Mouse (Mus musculus) CH12.LX (cell line): ENCODE data around the gene Pfkfb4. TPM values are rescaled to one million over a fixed set of nuclear protein-coding genes. Genes with fewer than 3 reads are reported as not detected.

Experiments
- DNase-seq: peaks from one replicate; pipeline ENCODE4 v3.0.0-alpha.2; 2013; ENCODE audit errors: extremely low read depth
- H3K27ac ChIP-seq: 2 replicates; pipeline ENCODE4 v1.5.1; 2012; ENCODE audit warnings: low read depth, mild to moderate bottlenecking, control low read depth, moderate library complexity; ENCODE audit not compliant: insufficient read depth
- H3K27me3 ChIP-seq: replicated peaks from 2 replicates; pipeline ENCODE3; 2012; ENCODE audit warnings: inconsistent platforms
- H3K36me3 ChIP-seq, 2 experiments: replicated peaks in 1 of 2; 2 replicates each; pipeline versions ENCODE3 to v1.6.1; 2012; ENCODE audit warnings: inconsistent platforms in 1 of 2, low read length in 1 of 2, mild to moderate bottlenecking in 1 of 2, mixed read lengths in 1 of 2, moderate library complexity in 1 of 2; ENCODE audit not compliant: control insufficient read depth in 1 of 2, insufficient read depth in 1 of 2
- H3K4me1 ChIP-seq, 2 experiments: 2 replicates each; pipeline ENCODE4 v1.6.1; 2012; ENCODE audit warnings: inconsistent platforms in 1 of 2, moderate library complexity in 1 of 2; ENCODE audit not compliant: insufficient read depth in 2 of 2, control insufficient read depth in 1 of 2
- H3K4me2 ChIP-seq: 2 replicates; pipeline ENCODE4 v1.6.1; 2012; ENCODE audit warnings: low read depth, mild to moderate bottlenecking, control low read depth; ENCODE audit not compliant: poor library complexity, insufficient read depth, severe bottlenecking
- H3K4me3 ChIP-seq, 3 experiments: fragments of 150-350 bp in 1 of 3; sonication (generic) in 1 of 3; replicated peaks in 1 of 3; 2 replicates each; pipeline versions ENCODE3 to v1.5.1; 2011 to 2012; ENCODE audit warnings: low read depth in 2 of 3, low read length in 2 of 3, mild to moderate bottlenecking in 2 of 3, moderate library complexity in 2 of 3, control low read depth in 1 of 3, improper control_type of control experiment in 1 of 3, inconsistent platforms in 1 of 3, mixed read lengths in 1 of 3; ENCODE audit not compliant: poor library complexity in 1 of 3
- H3K79me2 ChIP-seq: replicated peaks from 2 replicates; pipeline ENCODE4 v1.6.1; 2012; ENCODE audit warnings: mild to moderate bottlenecking, moderate library complexity; ENCODE audit not compliant: control insufficient read depth, poor library complexity, insufficient read depth, severe bottlenecking; ENCODE audit errors: extremely low read depth
- H3K9ac ChIP-seq: 2 replicates; pipeline ENCODE4 v1.6.1; 2012; ENCODE audit warnings: low read depth, mild to moderate bottlenecking, control low read depth, moderate library complexity; ENCODE audit not compliant: insufficient read depth
- H3K9me3 ChIP-seq: replicated peaks from 2 replicates; pipeline ENCODE3; 2012; ENCODE audit warnings: low read length, inconsistent platforms, mixed read lengths
- BHLHE40 ChIP-seq: IDR thresholded peaks from 2 replicates; pipeline ENCODE4 v1.6.1; 2011; ENCODE audit warnings: mild to moderate bottlenecking, low read depth, low read length, improper control_type of control experiment
- CHD1 ChIP-seq: IDR thresholded peaks from 2 replicates; pipeline ENCODE4 v1.6.1; 2012; ENCODE audit warnings: low read depth, low read length, improper control_type of control experiment, inconsistent platforms
- CHD2 ChIP-seq: IDR thresholded peaks from 2 replicates; pipeline ENCODE4 v1.6.1; 2011; ENCODE audit warnings: low read length, improper control_type of control experiment
- CTCF ChIP-seq, 2 experiments: IDR thresholded peaks in 1 of 2; conservative IDR thresholded peaks in 1 of 2; 2 replicates each; pipeline ENCODE4 v1.5.1; 2011 to 2012; ENCODE audit warnings: low read depth in 2 of 2, low read length in 2 of 2, improper control_type of control experiment in 1 of 2, inconsistent platforms in 1 of 2, mild to moderate bottlenecking in 1 of 2, moderate library complexity in 1 of 2
- E2F4 ChIP-seq: IDR thresholded peaks from 2 replicates; pipeline ENCODE4 v1.6.1; 2011; ENCODE audit warnings: low read depth, low read length, improper control_type of control experiment; ENCODE audit not compliant: insufficient replicate concordance
- ELF1 ChIP-seq: IDR thresholded peaks from 2 replicates; pipeline ENCODE4 v1.6.1; 2014; ENCODE audit warnings: low read depth, mild to moderate bottlenecking, inconsistent platforms, low read length, improper control_type of control experiment
- EP300 ChIP-seq: IDR thresholded peaks from 2 replicates; pipeline ENCODE4 v1.6.1; 2011; ENCODE audit warnings: low read length, improper control_type of control experiment
- ETS1 ChIP-seq: conservative IDR thresholded peaks from 2 replicates; pipeline ENCODE4 v1.6.1; 2012; ENCODE audit warnings: low read depth, mild to moderate bottlenecking, inconsistent platforms, low read length, improper control_type of control experiment, moderate library complexity
- GABPA ChIP-seq: IDR thresholded peaks from 2 replicates; pipeline ENCODE4 v1.6.1; 2012; ENCODE audit warnings: low read depth, low read length, improper control_type of control experiment, inconsistent platforms; ENCODE audit not compliant: insufficient replicate concordance
- HCFC1 ChIP-seq: IDR thresholded peaks from 2 replicates; pipeline ENCODE4 v1.6.1; 2012; ENCODE audit warnings: low read depth, mild to moderate bottlenecking, inconsistent platforms, low read length, improper control_type of control experiment
- IRF4 ChIP-seq: IDR thresholded peaks from 2 replicates; pipeline ENCODE4 v1.6.1; 2014; ENCODE audit warnings: low read depth, mild to moderate bottlenecking, inconsistent platforms, low read length, improper control_type of control experiment
- JUN ChIP-seq: IDR thresholded peaks from 2 replicates; pipeline ENCODE4 v1.6.1; 2011; ENCODE audit warnings: low read depth, mild to moderate bottlenecking, low read length, improper control_type of control experiment, moderate library complexity; ENCODE audit not compliant: insufficient read depth
- KAT2A ChIP-seq: IDR thresholded peaks from 2 replicates; pipeline ENCODE4 v1.6.1; 2012; ENCODE audit warnings: low read length, improper control_type of control experiment, inconsistent platforms; ENCODE audit not compliant: insufficient replicate concordance
- MAFK ChIP-seq: IDR thresholded peaks from 2 replicates; pipeline ENCODE4 v1.6.1; 2011; ENCODE audit warnings: low read length, improper control_type of control experiment; ENCODE audit not compliant: insufficient replicate concordance
- MAX ChIP-seq: IDR thresholded peaks from 2 replicates; pipeline ENCODE4 v1.6.1; 2011; ENCODE audit warnings: low read length, improper control_type of control experiment
- MAZ ChIP-seq: IDR thresholded peaks from 2 replicates; pipeline ENCODE4 v1.6.1; 2012; ENCODE audit warnings: low read depth, mild to moderate bottlenecking, inconsistent platforms, low read length, improper control_type of control experiment, moderate library complexity
- MEF2A ChIP-seq: IDR thresholded peaks from 2 replicates; pipeline ENCODE4 v1.6.1; 2014; ENCODE audit warnings: low read depth, mild to moderate bottlenecking, inconsistent platforms, low read length, improper control_type of control experiment, borderline replicate concordance
- MXI1 ChIP-seq: IDR thresholded peaks from 2 replicates; pipeline ENCODE4 v1.6.1; 2011; ENCODE audit warnings: mild to moderate bottlenecking, low read depth, low read length, improper control_type of control experiment
- NELFE ChIP-seq: IDR thresholded peaks from 2 replicates; pipeline ENCODE4 v1.6.1; 2011; ENCODE audit warnings: low read depth, low read length, improper control_type of control experiment
- NRF1 ChIP-seq: IDR thresholded peaks from 2 replicates; pipeline ENCODE4 v1.6.1; 2014; ENCODE audit warnings: low read depth, mild to moderate bottlenecking, inconsistent platforms, low read length, improper control_type of control experiment, moderate library complexity
- POLR2A ChIP-seq: IDR thresholded peaks from 2 replicates; pipeline ENCODE4 v1.6.1; 2011; ENCODE audit warnings: low read depth, mild to moderate bottlenecking, improper control_type of control experiment, low read length
- POLR2AphosphoS2 ChIP-seq: IDR thresholded peaks from 2 replicates; pipeline ENCODE4 v1.6.1; 2011; ENCODE audit warnings: low read depth, low read length, improper control_type of control experiment
- RAD21 ChIP-seq: IDR thresholded peaks from 2 replicates; pipeline ENCODE4 v1.6.1; 2011; ENCODE audit warnings: low read depth, mild to moderate bottlenecking, low read length, improper control_type of control experiment, moderate library complexity
- SIN3A ChIP-seq: IDR thresholded peaks from 2 replicates; pipeline ENCODE4 v1.6.1; 2012; ENCODE audit warnings: low read length, improper control_type of control experiment, inconsistent platforms
- TBP ChIP-seq: conservative IDR thresholded peaks from 2 replicates; pipeline ENCODE4 v1.6.1; 2011; ENCODE audit warnings: low read depth, low read length, improper control_type of control experiment
- TCF12 ChIP-seq: IDR thresholded peaks from 2 replicates; pipeline ENCODE4 v1.6.1; 2014; ENCODE audit warnings: low read depth, mild to moderate bottlenecking, inconsistent platforms, low read length, improper control_type of control experiment
- UBTF ChIP-seq: IDR thresholded peaks from 2 replicates; pipeline ENCODE4 v1.6.1; 2012; ENCODE audit warnings: low read depth, mild to moderate bottlenecking, inconsistent platforms, low read length, improper control_type of control experiment, moderate library complexity
- USF1 ChIP-seq: IDR thresholded peaks from 2 replicates; pipeline ENCODE4 v1.6.1; 2014; ENCODE audit warnings: low read depth, mild to moderate bottlenecking, inconsistent platforms, low read length, improper control_type of control experiment
- USF2 ChIP-seq: conservative IDR thresholded peaks from 2 replicates; pipeline ENCODE4 v1.6.1; 2011; ENCODE audit warnings: low read depth, low read length, improper control_type of control experiment
- ZC3H11A ChIP-seq: IDR thresholded peaks from 2 replicates; pipeline ENCODE4 v1.6.1; 2012; ENCODE audit warnings: low read depth, mild to moderate bottlenecking, inconsistent platforms, low read length, improper control_type of control experiment
- ZKSCAN1 ChIP-seq: IDR thresholded peaks from 2 replicates; pipeline ENCODE4 v1.6.1; 2012; ENCODE audit warnings: low read depth, inconsistent platforms, low read length, improper control_type of control experiment, borderline replicate concordance
- ZMIZ1 ChIP-seq: IDR thresholded peaks from 2 replicates; pipeline ENCODE4 v1.6.1; 2012; ENCODE audit warnings: low read depth, mild to moderate bottlenecking, inconsistent platforms, low read length, improper control_type of control experiment
- ZNF384 ChIP-seq: IDR thresholded peaks from 2 replicates; pipeline ENCODE4 v1.6.1; 2012; ENCODE audit warnings: low read depth, low read length, improper control_type of control experiment, inconsistent platforms
- dilution Hi-C: fragments of 300-500 bp; cut with MboI; formaldehyde crosslinking; loops from 2 replicates; pipeline ENCODE4 v1.14.3; 2020; ENCODE audit warnings: low sequenced_read_pairs; ENCODE audit not compliant: extremely low pct_unique_long_range_greater_than_20kb, extremely low pct_ligation_motif_present
- in situ Hi-C: fragments of 300-500 bp; cut with MboI; formaldehyde crosslinking; loops from 3 replicates; pipeline ENCODE4 v1.14.3; 2019; ENCODE audit warnings: low sequenced_read_pairs, low pct_ligation_motif_present, low pct_unique_long_range_greater_than_20kb, mixed read lengths
- polyA plus RNA-seq: library from polyadenylated mRNA; unstranded; fragments of >175 nt; gene quantifications from 2 replicates; pipeline ENCODE4 v1.2.1, GENCODE M21; 2012; ENCODE audit warnings: low read depth; ENCODE audit not compliant: insufficient read length
- total RNA-seq, 2 experiments: library from RNA; depleted of rRNA; stranded (reverse); fragments of 300-350 nt in 1 of 2; fragments of >200 nt in 1 of 2; gene quantifications; 2 replicates each; pipeline ENCODE4 v1.2.3; 2012 to 2014

Pfkfb4 gene
- total and polyA plus RNA-seq, 3 experiments: 5.1 to 6.7 (median 5.9) TPM

DNA sequence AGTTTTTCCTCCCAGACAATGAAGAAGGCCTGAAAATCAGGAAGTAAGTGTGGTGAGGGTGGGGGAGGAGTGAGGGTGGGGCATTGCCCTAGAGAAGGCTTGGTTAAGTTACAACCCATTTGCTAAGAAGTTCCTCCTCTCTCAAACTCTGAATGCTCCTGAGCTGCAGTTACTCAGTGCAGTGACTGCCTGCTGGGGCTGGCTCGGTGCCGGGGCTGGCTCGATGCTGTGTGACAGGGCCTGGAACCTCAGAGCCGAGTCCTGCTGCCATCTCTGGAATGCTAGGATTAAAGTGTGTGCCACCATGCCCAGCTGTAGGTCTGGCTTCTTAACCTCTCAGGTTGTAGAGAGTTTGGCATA, 7.6 kb downstream of the Pfkfb4 start:
- peaks cover 10 to 46% of the 10 kb centered on the region in 2 experiments; a peak in 3 of 4 replicates for H3K4me1 ChIP-seq
- no peaks in the 10 kb centered on the region for H3K27me3 ChIP-seq
- no peak overlapping the region for H3K4me2 ChIP-seq
- H3K79me2 ChIP-seq: no peaks in the 10 kb centered on the region
- H3K36me3 ChIP-seq: peaks cover 0 to 18% of the 10 kb centered on the region in 2 experiments
- no peak overlapping the region for H3K4me3 ChIP-seq
- no peak for TF ChIP-seq BHLHE40
- no peak for TF ChIP-seq RAD21
- TF ChIP-seq E2F4: no peak
- no peak for TF ChIP-seq UBTF
- no peak for TF ChIP-seq POLR2A
- no peak for TF ChIP-seq POLR2AphosphoS2
- DNase-seq: peak; percentile 49
- no peak overlapping the region for H3K9ac ChIP-seq
- dilution Hi-C loops (no loop called here), in situ Hi-C loops (no loop called here)
- H3K27ac ChIP-seq: no peak overlapping the region
- no peaks in the 10 kb centered on the region for H3K9me3 ChIP-seq

DNA sequence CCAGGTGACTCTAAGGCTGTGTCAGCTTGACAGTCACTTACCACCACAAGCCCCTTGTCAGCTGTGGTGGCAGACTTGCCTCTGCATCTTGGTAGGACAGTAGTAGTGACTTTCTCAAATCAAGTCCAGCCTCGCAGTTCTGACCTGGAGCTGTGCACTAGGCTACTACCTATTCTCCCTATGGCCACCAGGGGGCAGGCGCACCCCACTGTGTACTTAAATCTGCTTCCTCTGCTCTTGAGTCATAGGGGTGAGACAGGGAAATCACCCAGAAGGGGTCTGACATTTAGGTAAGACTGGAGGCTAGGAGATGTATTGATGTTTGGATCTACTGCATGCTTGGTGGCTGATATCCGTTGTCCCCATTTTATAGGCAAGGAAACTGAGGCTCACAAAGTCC, 9.1 kb downstream of the Pfkfb4 start:
- Histone ChIP-seq H3K79me2 (no peaks in the 10 kb centered on the region), H3K9ac (no peak overlapping the region), H3K4me3 (no peak overlapping the region), H3K9me3 (no peaks in the 10 kb centered on the region), H3K36me3 (peaks cover 0 to 30% of the 10 kb centered on the region in 2 experiments), H3K27ac (no peak overlapping the region), H3K4me1 (peaks cover 4 to 37% of the 10 kb centered on the region in 2 experiments; a peak in 3 of 4 replicates), H3K27me3 (no peaks in the 10 kb centered on the region), H3K4me2 (no peak overlapping the region)
- peak; percentile 85 for DNase-seq
- dilution Hi-C loops (no loop called here), in situ Hi-C loops (loop anchor here (5.0 kb wide), 1 partner anchor 117 kb away; no protein-coding TSS in a partner anchor)
- TF ChIP-seq MXI1 (no peak), CHD1 (no peak), E2F4 (no peak), ELF1 (no peak), MEF2A (no peak), MAFK (no peak), HCFC1 (no peak), GABPA (no peak), TBP (no peak), EP300 (no peak), ZNF384 (no peak), BHLHE40 (no peak), USF2 (no peak), TCF12 (0 out of 2 replicates have a peak, but pooled peaks have one; percentile 4), CTCF (conservative IDR thresholded peaks at IDR 0.05 in 1 of 2, IDR thresholded peaks at IDR 0.05 in 1 of 2; ENCODE audit: low read depth in 2 of 2, low read length in 2 of 2) (peak; percentile 94 to 98), UBTF (no peak), NRF1 (no peak), ZMIZ1 (no peak), KAT2A (no peak), MAZ (no peak), USF1 (no peak), CHD2 (no peak), ETS1 (no peak), SIN3A (no peak), JUN (no peak), NELFE (no peak), ZKSCAN1 (no peak), MAX (no peak), ZC3H11A (peak; percentile 23; the same call in 1 of the 2 replicates), RAD21 (peak; percentile 86), IRF4 (0 out of 2 replicates have a peak, but pooled peaks have one; percentile 27), POLR2A (no peak)
